Mouse (Mus musculus) CD4-positive, CD25-positive, alpha-beta regulatory T cell, adult 4 months (primary cell): Measurements from ENCODE around the gene Gm10964. TPM values are rescaled to one million over a fixed set of nuclear protein-coding genes. Genes with fewer than 3 reads are reported as not detected.

ENCODE experiments used
- ATAC-seq: one replicate; pipeline ENCODE4 v1.8.0; 2017
- polyA plus RNA-seq, 2 experiments: library from polyadenylated mRNA; unstranded; fragments of 100-300 nt; shearing (Covaris generic); gene quantifications; one replicate each; pipeline ENCODE4 v1.2.1; 2017

The Gm10964 gene
- polyA plus RNA-seq: not detected

GRCm38 (mm10) chr3:103739329-103739728, at the start of gene Gm10964:
TSS of gene Gm10964 (plus strand) at chr3:103739366.
- no peak for ATAC-seq

GRCm38 (mm10) chr3:103690506-103690905, 48.7 kb upstream of the Gm10964 start:
- ATAC-seq: no peak

- ATAC-seq: no peak
Observed at GRCm38 (mm10) chr3:103695556-103695955, 43.6 kb upstream of the Gm10964 start.

GRCm38 (mm10) chr3:103696388-103696925, 42.7 kb upstream of the Gm10964 start:
- no peak for ATAC-seq

- ATAC-seq: no peak
Observed at GRCm38 (mm10) chr3:103704661-103705060, 34.5 kb upstream of the Gm10964 start.

- ATAC-seq: no peak
Observed at GRCm38 (mm10) chr3:103705426-103705825, 33.7 kb upstream of the Gm10964 start.

GRCm38 (mm10) chr3:103709470-103710040, 29.6 kb upstream of the Gm10964 start:
- no peak for ATAC-seq

- no peak for ATAC-seq
Observed at GRCm38 (mm10) chr3:103712196-103712595, 27.0 kb upstream of the Gm10964 start.

- no peak for ATAC-seq
Observed at GRCm38 (mm10) chr3:103714236-103714875, 24.8 kb upstream of the Gm10964 start.

- ATAC-seq: no peak
Observed at GRCm38 (mm10) chr3:103714942-103715341, 24.2 kb upstream of the Gm10964 start.

- ATAC-seq: no peak
Observed at GRCm38 (mm10) chr3:103715762-103716693, 23.1 kb upstream of the Gm10964 start.

- ATAC-seq: no peak
Observed at GRCm38 (mm10) chr3:103716774-103717760, 22.1 kb upstream of the Gm10964 start.

GRCm38 (mm10) chr3:103718728-103719127, 20.4 kb upstream of the Gm10964 start:
- no peak for ATAC-seq

GRCm38 (mm10) chr3:103724137-103724536, 15.0 kb upstream of the Gm10964 start:
- no peak for ATAC-seq

GRCm38 (mm10) chr3:103726642-103727041, 12.5 kb upstream of the Gm10964 start:
- no peak for ATAC-seq

GRCm38 (mm10) chr3:103727813-103728326, 11.3 kb upstream of the Gm10964 start:
- no peak for ATAC-seq

- ATAC-seq: no peak
Observed at GRCm38 (mm10) chr3:103729850-103730249, 9.3 kb upstream of the Gm10964 start.

GRCm38 (mm10) chr3:103732116-103732515, 7.0 kb upstream of the Gm10964 start:
- no peak for ATAC-seq

GRCm38 (mm10) chr3:103733176-103733575, 6.0 kb upstream of the Gm10964 start:
- ATAC-seq: no peak

- no peak for ATAC-seq
Observed at GRCm38 (mm10) chr3:103733799-103734695, 5.1 kb upstream of the Gm10964 start.
